Mouse (Mus musculus) midbrain, embryonic 15.5 days (tissue): ENCODE measurements at regions not wholly inside any gene's neighbourhood (a gene's known extent, or its start where the extent isn't known, plus 50 kb on each side); places are given as distances from the start of the nearest gene placed in this dataset.
A peak's percentile ranks its signal among the peaks of the same experiment; 100 is the strongest.

Source experiments
- ATAC-seq: fragments of 200-750 bp; cut with Nextera tagmentation; replicated peaks from 2 replicates; pipeline ENCODE4 v1.8.0; 2017; ENCODE audit warnings: moderate TSS enrichment
- H3K27ac ChIP-seq: fragments of 300-500 bp; sonication (generic); 2 replicates; pipeline ENCODE4 v1.5.1; 2015; ENCODE audit warnings: mild to moderate bottlenecking, inconsistent platforms
- H3K27me3 ChIP-seq: fragments of 300-500 bp; sonication (generic); replicated peaks from 2 replicates; pipeline ENCODE4 v1.6.1; 2015; ENCODE audit warnings: inconsistent platforms
- H3K36me3 ChIP-seq: fragments of 300-500 bp; sonication (generic); replicated peaks from 2 replicates; pipeline ENCODE4 v1.6.1; 2015; ENCODE audit warnings: inconsistent platforms
- H3K4me1 ChIP-seq: fragments of 300-500 bp; sonication (generic); 2 replicates; pipeline ENCODE4 v1.6.1; 2015; ENCODE audit warnings: inconsistent platforms
- H3K4me2 ChIP-seq: fragments of 300-500 bp; sonication (generic); 2 replicates; pipeline ENCODE4 v1.6.1; 2015; ENCODE audit warnings: inconsistent platforms, mild to moderate bottlenecking, moderate library complexity
- H3K4me3 ChIP-seq: fragments of 300-500 bp; sonication (generic); 2 replicates; pipeline ENCODE4 v1.5.1; 2015; ENCODE audit warnings: mild to moderate bottlenecking, inconsistent platforms
- H3K9ac ChIP-seq: fragments of 300-500 bp; sonication (generic); 2 replicates; pipeline ENCODE4 v1.6.1; 2015; ENCODE audit warnings: mild to moderate bottlenecking, inconsistent platforms
- H3K9me3 ChIP-seq: fragments of 300-500 bp; sonication (generic); 2 replicates; pipeline ENCODE4 v1.6.1; 2016; ENCODE audit warnings: inconsistent platforms
- WGBS: fragments of 180-500 bp; shearing (Covaris S2); methylation state at CpG from one replicate; pipeline ENCODE4 v1.1.7; 2015; ENCODE audit warnings: mixed read lengths; 5-methylcytosine and 5-hydroxymethylcytosine counted together

- 70% methylated on average over 10 of the region's 10 CpGs for WGBS
- H3K4me2 ChIP-seq = no peak overlapping the region
- H3K4me1 ChIP-seq = no peaks in the 10 kb centered on the region
- H3K4me3 ChIP-seq = no peak overlapping the region
- no peak overlapping the region for H3K9ac ChIP-seq
- no peaks in the 10 kb centered on the region for H3K9me3 ChIP-seq
- no peaks in the 10 kb centered on the region for H3K36me3 ChIP-seq
- ATAC-seq = no peak
- H3K27ac ChIP-seq = peak overlapping the region; percentile 42
- H3K27me3 ChIP-seq = no peaks in the 10 kb centered on the region
These were observed 181.5 kb downstream of the Dad1 start for GRCm38 (mm10) chr14:54072283-54072912.

- no peak for ATAC-seq
- H3K4me3 ChIP-seq = no peak overlapping the region
- no peaks in the 10 kb centered on the region for H3K27me3 ChIP-seq
- H3K9ac ChIP-seq = no peak overlapping the region
- peaks cover 3% of the 10 kb centered on the region; the same call in 1 of the 2 replicates for H3K4me1 ChIP-seq
- no peaks in the 10 kb centered on the region for H3K36me3 ChIP-seq
- H3K4me2 ChIP-seq = no peak overlapping the region
- H3K9me3 ChIP-seq = no peaks in the 10 kb centered on the region
- no peak overlapping the region for H3K27ac ChIP-seq
These were observed 183.7 kb downstream of the Dad1 start for GRCm38 (mm10) chr14:54070240-54070639.

GRCm38 (mm10) chr14:54068684-54069083 is 185.2 kb downstream of the Dad1 start:
- no peak overlapping the region for H3K4me2 ChIP-seq
- H3K9me3 ChIP-seq = no peaks in the 10 kb centered on the region
- no peak overlapping the region; the same call in 1 of the 2 replicates for H3K27ac ChIP-seq
- no peaks in the 10 kb centered on the region for H3K36me3 ChIP-seq
- H3K4me3 ChIP-seq = no peak overlapping the region
- ATAC-seq = 0 out of 2 replicates have a peak, but pooled peaks have one; percentile 21
- peaks cover 14% of the 10 kb centered on the region for H3K4me1 ChIP-seq
- H3K9ac ChIP-seq = no peak overlapping the region
- 83% methylated on average over 1 of the region's 1 CpGs for WGBS
- no peaks in the 10 kb centered on the region for H3K27me3 ChIP-seq

- peaks cover 26% of the 10 kb centered on the region for H3K4me1 ChIP-seq
- H3K36me3 ChIP-seq = no peaks in the 10 kb centered on the region
- H3K4me2 ChIP-seq = no peak overlapping the region
- H3K27me3 ChIP-seq = no peaks in the 10 kb centered on the region
- WGBS = 54% methylated on average over 4 of the region's 4 CpGs
- no peak overlapping the region for H3K9ac ChIP-seq
- no peaks in the 10 kb centered on the region for H3K9me3 ChIP-seq
- ATAC-seq = no peak
- H3K27ac ChIP-seq = peak overlapping the region; percentile 60; the same call in 1 of the 2 replicates
- H3K4me3 ChIP-seq = no peak overlapping the region
These were observed 188.4 kb downstream of the Dad1 start for GRCm38 (mm10) chr14:54065466-54065865.

GRCm38 (mm10) chr14:54064541-54065402 is 189.1 kb downstream of the Dad1 start:
- Histone ChIP-seq H3K4me1 (peaks cover 32% of the 10 kb centered on the region), H3K27ac (peak overlapping the region; percentile 60)
- WGBS = 23% methylated on average over 11 of the region's 11 CpGs

GRCm38 (mm10) chr14:54061570-54061969 is 192.3 kb downstream of the Dad1 start:
- Histone ChIP-seq H3K36me3 (no peaks in the 10 kb centered on the region), H3K9me3 (no peaks in the 10 kb centered on the region), H3K9ac (no peak overlapping the region), H3K27ac (peak overlapping the region; percentile 44; the same call in 1 of the 2 replicates), H3K4me2 (no peak overlapping the region), H3K27me3 (no peaks in the 10 kb centered on the region), H3K4me1 (peaks cover 39% of the 10 kb centered on the region), H3K4me3 (no peak overlapping the region)
- ATAC-seq = peak; percentile 8
- WGBS = 15% methylated on average over 3 of the region's 3 CpGs

More at GRCm38 (mm10) chr14:54064541-54065402, 189.1 kb downstream of the Dad1 start:
- peak; percentile 48 for ATAC-seq
- no peaks in the 10 kb centered on the region for H3K9me3 ChIP-seq
- no peak overlapping the region for H3K9ac ChIP-seq
- H3K4me2 ChIP-seq = peak overlapping the region; percentile 20; the same call in 1 of the 2 replicates
- no peaks in the 10 kb centered on the region for H3K27me3 ChIP-seq
- H3K4me3 ChIP-seq = no peak overlapping the region
- no peaks in the 10 kb centered on the region for H3K36me3 ChIP-seq

- WGBS = 16% methylated on average over 4 of the region's 4 CpGs
- Histone ChIP-seq H3K4me3 (no peak overlapping the region), H3K9me3 (no peaks in the 10 kb centered on the region), H3K27me3 (no peaks in the 10 kb centered on the region), H3K27ac (peak overlapping the region; percentile 23), H3K36me3 (no peaks in the 10 kb centered on the region), H3K4me2 (no peak overlapping the region), H3K9ac (no peak overlapping the region), H3K4me1 (peaks cover 32% of the 10 kb centered on the region)
- ATAC-seq = peak; percentile 89
These were observed 194.1 kb downstream of the Dad1 start for GRCm38 (mm10) chr14:54059776-54060175.

GRCm38 (mm10) chr14:54059096-54059495 is 194.8 kb downstream of the Dad1 start:
- no peaks in the 10 kb centered on the region for H3K27me3 ChIP-seq
- H3K4me3 ChIP-seq = no peak overlapping the region
- no peak overlapping the region for H3K4me2 ChIP-seq
- 0 out of 2 replicates have a peak, but pooled peaks have one; percentile 6 for ATAC-seq
- H3K4me1 ChIP-seq = peaks cover 26% of the 10 kb centered on the region
- H3K36me3 ChIP-seq = no peaks in the 10 kb centered on the region
- 0 out of 2 replicates have a peak overlapping the region, but pooled peaks have one; percentile 17 for H3K27ac ChIP-seq
- no peak overlapping the region for H3K9ac ChIP-seq
- H3K9me3 ChIP-seq = no peaks in the 10 kb centered on the region
- WGBS = 81% methylated on average over 6 of the region's 6 CpGs

GRCm38 (mm10) chr14:54056691-54057090 is 197.2 kb downstream of the Dad1 start:
- Histone ChIP-seq H3K9me3 (no peaks in the 10 kb centered on the region), H3K27ac (no peak overlapping the region), H3K27me3 (no peaks in the 10 kb centered on the region), H3K4me3 (no peak overlapping the region), H3K9ac (no peak overlapping the region), H3K4me1 (peaks cover 23% of the 10 kb centered on the region), H3K36me3 (no peaks in the 10 kb centered on the region), H3K4me2 (no peak overlapping the region)
- 84% methylated on average over 7 of the region's 7 CpGs for WGBS
- no peak for ATAC-seq

GRCm38 (mm10) chr14:54055390-54055789 is 198.5 kb downstream of the Dad1 start:
- Histone ChIP-seq H3K9me3 (no peaks in the 10 kb centered on the region), H3K9ac (no peak overlapping the region), H3K4me3 (no peak overlapping the region), H3K27me3 (no peaks in the 10 kb centered on the region), H3K4me2 (no peak overlapping the region), H3K27ac (no peak overlapping the region), H3K4me1 (peaks cover 12% of the 10 kb centered on the region), H3K36me3 (no peaks in the 10 kb centered on the region)
- no peak for ATAC-seq
- 42% methylated on average over 6 of the region's 6 CpGs for whole genome bisulfite sequencing

- H3K36me3 ChIP-seq = no peaks in the 10 kb centered on the region
- H3K27me3 ChIP-seq = no peaks in the 10 kb centered on the region
- H3K27ac ChIP-seq = no peak overlapping the region
- 92% methylated on average over 2 of the region's 2 CpGs for WGBS
- no peak overlapping the region for H3K9ac ChIP-seq
- no peaks in the 10 kb centered on the region for H3K9me3 ChIP-seq
- ATAC-seq = no peak
- H3K4me1 ChIP-seq = no peaks in the 10 kb centered on the region
- no peak overlapping the region for H3K4me3 ChIP-seq
- no peak overlapping the region for H3K4me2 ChIP-seq
These were observed 211.6 kb downstream of the Dad1 start for GRCm38 (mm10) chr14:54042286-54042685.

GRCm38 (mm10) chr14:54040644-54041043 is 213.3 kb downstream of the Dad1 start:
- H3K27ac ChIP-seq = no peak overlapping the region
- H3K27me3 ChIP-seq = no peaks in the 10 kb centered on the region
- H3K9me3 ChIP-seq = no peaks in the 10 kb centered on the region
- WGBS = 87% methylated on average over 2 of the region's 2 CpGs
- H3K36me3 ChIP-seq = no peaks in the 10 kb centered on the region
- H3K4me2 ChIP-seq = no peak overlapping the region
- H3K9ac ChIP-seq = no peak overlapping the region
- no peak overlapping the region for H3K4me3 ChIP-seq
- H3K4me1 ChIP-seq = no peaks in the 10 kb centered on the region
- no peak for ATAC-seq
